Mouse (Mus musculus) telencephalon, adult 2 months (tissue): Measurements from ENCODE around the gene Gm14459.
"Not testable (repeated sequence)": the region's sequence is repeated elsewhere in the genome, so short reads cannot be mapped to it uniquely, and the experiment has no call there.

Source experiments
- DNase-seq: peaks from one replicate; pipeline ENCODE4 v3.0.0-alpha.2; 2011; ENCODE audit warnings: low read depth, low spot score

Gene Gm14459

GRCm38 (mm10) chrX:8524854-8525253 is at the start of gene Gm14459:
Gm14459 (minus strand) TSS chrX:8524954.
- DNase-seq, result no peak

- DNase-seq, result not testable (repeated sequence)
Measured at GRCm38 (mm10) chrX:8548155-8548554, 23.4 kb upstream of the Gm14459 start, which contains the start of gene Ssxb6. Ssxb6 (minus strand) TSS chrX:8548255.
